Mouse (Mus musculus) stomach, embryonic 16.5 days (tissue): Measurements from ENCODE around the gene Tmprss13. TPM values are rescaled to one million over a fixed set of nuclear protein-coding genes. Genes with fewer than 3 reads are reported as not detected.
A peak's percentile ranks its signal among the peaks of the same experiment; 100 is the strongest.

Source experiments
- ATAC-seq: fragments of 200-750 bp; cut with Nextera tagmentation; 2 replicates; pipeline ENCODE4 v1.8.0; 2017; ENCODE audit warnings: moderate number of reproducible peaks, moderate TSS enrichment; ENCODE audit not compliant: insufficient read depth, low FRiP score
- H3K27ac ChIP-seq: fragments of 300-500 bp; sonication (generic); 2 replicates; pipeline ENCODE4 v1.5.1; 2014; ENCODE audit warnings: low read length
- H3K27me3 ChIP-seq: fragments of 300-500 bp; sonication (generic); 2 replicates; pipeline ENCODE4 v1.6.1; 2014; ENCODE audit warnings: low read length, control low read depth, mixed read lengths; ENCODE audit not compliant: control insufficient read depth, insufficient read depth
- H3K36me3 ChIP-seq: fragments of 300-500 bp; sonication (generic); 2 replicates; pipeline ENCODE4 v1.6.1; 2014; ENCODE audit warnings: low read length; ENCODE audit not compliant: control insufficient read depth, insufficient read depth
- H3K4me1 ChIP-seq: fragments of 300-500 bp; sonication (generic); 2 replicates; pipeline ENCODE4 v1.6.1; 2014; ENCODE audit warnings: low read length, control low read depth, mixed read lengths; ENCODE audit not compliant: control insufficient read depth, insufficient read depth
- H3K4me2 ChIP-seq: fragments of 300-500 bp; sonication (generic); 2 replicates; pipeline ENCODE4 v1.6.1; 2014; ENCODE audit warnings: low read depth, low read length, mixed read lengths
- H3K4me3 ChIP-seq: fragments of 300-500 bp; sonication (generic); replicated peaks from 2 replicates; pipeline ENCODE4 v1.5.1; 2014; ENCODE audit warnings: mild to moderate bottlenecking, low read length
- H3K9ac ChIP-seq: fragments of 300-500 bp; sonication (generic); 2 replicates; pipeline ENCODE4 v1.6.1; 2014; ENCODE audit warnings: low read length
- H3K9me3 ChIP-seq: fragments of 300-500 bp; sonication (generic); replicated peaks from 2 replicates; pipeline ENCODE4 v1.6.1; 2016; ENCODE audit warnings: low read length, control low read depth; ENCODE audit not compliant: control insufficient read depth
- WGBS: fragments of 180-500 bp; shearing (Covaris S2); extraction: QIAGEN DNeasy Blood & Tissue Kit; methylation state at CpG from one replicate; pipeline ENCODE4 v1.1.7; 2014; 5-methylcytosine and 5-hydroxymethylcytosine counted together
- polyA plus RNA-seq: library from polyadenylated mRNA; unstranded; fragments of >200 nt; fragmentation: Nextera tagmentation; extraction: Ambion mirVana; gene quantifications from 2 replicates; pipeline ENCODE4 v1.2.1, GENCODE M21; 2015

Tmprss13 gene
- polyA plus RNA-seq, 1 experiment from 2014 or later, result 8.2 TPM

DNA sequence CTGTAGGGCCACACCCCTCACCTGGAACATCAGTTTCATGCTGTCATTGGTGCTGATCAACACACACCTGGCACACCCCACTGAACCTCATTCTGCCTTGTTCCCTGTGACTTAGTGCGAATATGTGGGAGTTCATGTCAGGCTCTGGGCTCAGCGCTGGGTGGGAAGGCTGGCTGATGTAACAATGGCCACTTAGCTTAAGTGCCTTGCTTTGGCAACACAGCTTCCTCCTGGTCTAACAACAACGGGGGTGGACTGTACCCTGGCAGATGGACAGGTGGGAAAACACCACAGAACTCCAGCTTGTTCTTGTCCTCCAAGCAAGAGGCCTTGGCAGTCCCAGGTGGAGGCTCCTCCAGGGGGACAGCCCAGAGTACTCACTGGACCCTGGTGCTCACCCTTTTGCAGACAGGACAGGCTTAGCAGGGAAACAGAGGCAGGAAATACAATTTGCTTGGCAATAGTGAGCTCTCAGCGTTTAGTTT is 3.1 kb downstream of the Tmprss13 start:
- Histone ChIP-seq H3K36me3 (no peaks in the 10 kb centered on the region), H3K4me3 (no peak overlapping the region), H3K9ac (no peak overlapping the region), H3K4me2 (no peak overlapping the region), H3K27ac (no peak overlapping the region), H3K27me3 (no peaks in the 10 kb centered on the region), H3K4me1 (peaks cover 20% of the 10 kb centered on the region), H3K9me3 (no peaks in the 10 kb centered on the region)
- 73% methylated on average over 4 of the region's 4 CpGs for WGBS
- ATAC-seq, result no peak

GRCm38 (mm10) chr9:45326390-45326789 is 7.5 kb downstream of the Tmprss13 start:
- H3K36me3 ChIP-seq, result no peaks in the 10 kb centered on the region
- no peak overlapping the region for H3K4me3 ChIP-seq
- no peaks in the 10 kb centered on the region for H3K27me3 ChIP-seq
- no peak overlapping the region for H3K9ac ChIP-seq
- H3K9me3 ChIP-seq, result no peaks in the 10 kb centered on the region
- ATAC-seq, result no peak; the same call in 1 of the 2 replicates
- WGBS, result 62% methylated on average over 9 of the region's 9 CpGs
- peak overlapping the region; percentile 12; the same call in 1 of the 2 replicates for H3K27ac ChIP-seq
- peaks cover 7% of the 10 kb centered on the region for H3K4me1 ChIP-seq
- H3K4me2 ChIP-seq, result no peak overlapping the region

- H3K36me3 ChIP-seq, result no peaks in the 10 kb centered on the region
- H3K4me3 ChIP-seq, result no peak overlapping the region
- H3K4me2 ChIP-seq, result no peak overlapping the region
- ATAC-seq, result no peak
- H3K27ac ChIP-seq, result no peak overlapping the region
- peaks cover 7% of the 10 kb centered on the region for H3K4me1 ChIP-seq
- H3K9ac ChIP-seq, result no peak overlapping the region
- no peaks in the 10 kb centered on the region for H3K27me3 ChIP-seq
- WGBS, result 93% methylated on average over 4 of the region's 4 CpGs
- H3K9me3 ChIP-seq, result no peaks in the 10 kb centered on the region
Measured at GRCm38 (mm10) chr9:45328263-45328662, 9.4 kb downstream of the Tmprss13 start.

GRCm38 (mm10) chr9:45329577-45329976 is 10.7 kb downstream of the Tmprss13 start:
- Histone ChIP-seq H3K9ac (no peak overlapping the region), H3K27me3 (no peaks in the 10 kb centered on the region), H3K4me1 (peaks cover 7% of the 10 kb centered on the region), H3K27ac (no peak overlapping the region), H3K4me3 (no peak overlapping the region), H3K9me3 (no peaks in the 10 kb centered on the region), H3K36me3 (no peaks in the 10 kb centered on the region), H3K4me2 (no peak overlapping the region)
- WGBS, result 90% methylated on average over 6 of the region's 6 CpGs
- no peak for ATAC-seq

- H3K4me1 ChIP-seq, result no peaks in the 10 kb centered on the region
- H3K27me3 ChIP-seq, result no peaks in the 10 kb centered on the region
- no peak overlapping the region for H3K4me2 ChIP-seq
- H3K36me3 ChIP-seq, result no peaks in the 10 kb centered on the region
- H3K9me3 ChIP-seq, result no peaks in the 10 kb centered on the region
- no peak for ATAC-seq
- 63% methylated on average over 2 of the region's 2 CpGs for WGBS
- no peak overlapping the region for H3K27ac ChIP-seq
- H3K4me3 ChIP-seq, result no peak overlapping the region
- H3K9ac ChIP-seq, result no peak overlapping the region
Measured at GRCm38 (mm10) chr9:45337406-45337805, 18.5 kb downstream of the Tmprss13 start.

- H3K27me3 ChIP-seq, result no peaks in the 10 kb centered on the region
- ATAC-seq, result no peak
- no peak overlapping the region for H3K9ac ChIP-seq
- H3K36me3 ChIP-seq, result no peaks in the 10 kb centered on the region
- no peaks in the 10 kb centered on the region for H3K4me1 ChIP-seq
- WGBS, result 93% methylated on average over 3 of the region's 3 CpGs
- H3K4me3 ChIP-seq, result no peak overlapping the region
- no peak overlapping the region for H3K4me2 ChIP-seq
- no peaks in the 10 kb centered on the region for H3K9me3 ChIP-seq
- no peak overlapping the region for H3K27ac ChIP-seq
Measured at GRCm38 (mm10) chr9:45343066-45343465, 24.2 kb downstream of the Tmprss13 start.

GRCm38 (mm10) chr9:45345516-45345915 is 26.6 kb downstream of the Tmprss13 start:
- Histone ChIP-seq H3K36me3 (no peaks in the 10 kb centered on the region), H3K27ac (no peak overlapping the region), H3K4me3 (no peak overlapping the region), H3K4me2 (no peak overlapping the region), H3K9ac (no peak overlapping the region), H3K4me1 (no peaks in the 10 kb centered on the region), H3K9me3 (no peaks in the 10 kb centered on the region), H3K27me3 (no peaks in the 10 kb centered on the region)
- WGBS, result 56% methylated on average over 2 of the region's 2 CpGs
- ATAC-seq, result no peak; the same call in 1 of the 2 replicates

- H3K9ac ChIP-seq, result no peak overlapping the region
- no peaks in the 10 kb centered on the region for H3K27me3 ChIP-seq
- 76% methylated on average over 6 of the region's 6 CpGs for WGBS
- no peak overlapping the region for H3K4me2 ChIP-seq
- ATAC-seq, result no peak
- H3K4me3 ChIP-seq, result no peak overlapping the region
- no peaks in the 10 kb centered on the region for H3K4me1 ChIP-seq
- no peaks in the 10 kb centered on the region for H3K9me3 ChIP-seq
- no peaks in the 10 kb centered on the region for H3K36me3 ChIP-seq
- H3K27ac ChIP-seq, result no peak overlapping the region
Measured at GRCm38 (mm10) chr9:45346276-45346675, 27.4 kb downstream of the Tmprss13 start.

- no peak overlapping the region for H3K27ac ChIP-seq
- no peak overlapping the region for H3K4me3 ChIP-seq
- no peak overlapping the region for H3K4me2 ChIP-seq
- no peaks in the 10 kb centered on the region for H3K27me3 ChIP-seq
- WGBS, result 69% methylated on average over 6 of the region's 6 CpGs
- H3K9ac ChIP-seq, result no peak overlapping the region
- H3K4me1 ChIP-seq, result no peaks in the 10 kb centered on the region
- H3K9me3 ChIP-seq, result no peaks in the 10 kb centered on the region
- H3K36me3 ChIP-seq, result no peaks in the 10 kb centered on the region
- no peak for ATAC-seq
Measured at GRCm38 (mm10) chr9:45348560-45348959, 29.7 kb downstream of the Tmprss13 start.

DNA sequence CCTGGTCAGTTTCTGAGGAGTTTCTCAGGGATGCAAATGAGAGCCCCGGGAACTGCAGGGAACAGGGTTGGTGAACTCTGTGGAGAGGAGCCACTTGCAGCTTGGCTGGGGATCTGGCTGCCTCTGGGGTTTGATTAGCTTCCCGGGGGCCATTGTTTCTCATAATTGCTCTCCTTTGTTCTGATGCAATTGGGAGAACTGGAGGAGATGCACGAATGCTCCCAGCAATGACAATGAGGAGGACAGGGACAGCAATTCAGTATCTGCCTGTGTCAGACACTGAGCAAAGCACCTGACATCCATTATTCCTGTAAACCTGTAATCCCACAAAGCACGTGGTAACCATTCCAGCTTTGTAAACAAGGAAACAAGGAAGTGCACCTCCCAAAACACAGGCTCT is 30.3 kb downstream of the Tmprss13 start:
- Histone ChIP-seq H3K4me1 (no peaks in the 10 kb centered on the region), H3K27me3 (no peaks in the 10 kb centered on the region), H3K9ac (no peak overlapping the region), H3K36me3 (no peaks in the 10 kb centered on the region), H3K4me3 (no peak overlapping the region), H3K27ac (no peak overlapping the region), H3K9me3 (no peaks in the 10 kb centered on the region), H3K4me2 (no peak overlapping the region)
- ATAC-seq, result no peak
- WGBS, result 40% methylated on average over 4 of the region's 4 CpGs
